Mouse (Mus musculus): ENCODE data around the gene Gm7137.
A peak's percentile ranks its signal among the peaks of the same experiment; 100 is the strongest.
"Not testable (repeated sequence)": the region's sequence is repeated elsewhere in the genome, so short reads cannot be mapped to it uniquely, and the experiment has no call there.

The Gm7137 gene

DNA sequence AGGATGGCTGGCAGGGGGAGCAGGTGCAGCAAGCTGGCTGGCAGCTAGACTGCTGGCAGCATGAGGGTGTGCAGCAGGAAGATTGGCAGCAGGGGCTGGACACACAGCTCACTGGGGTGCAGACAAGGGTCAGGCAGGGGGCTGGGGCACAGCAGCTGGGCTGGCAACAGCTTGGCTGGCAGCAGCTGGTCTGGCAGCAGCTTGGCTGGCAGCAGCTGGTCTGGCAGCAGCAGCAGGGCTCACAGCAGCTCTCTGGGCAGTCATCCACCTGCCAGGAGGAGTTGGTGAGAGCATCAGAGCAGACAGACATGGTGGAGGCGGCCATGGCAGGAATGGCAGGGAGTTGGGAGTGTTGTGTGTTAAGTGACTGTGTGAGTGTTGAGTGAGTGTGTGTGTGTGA is at the start of gene Gm7137:
Gene Gm7137 (minus strand): TSS at position 325 of the 400 bp plus-strand sequence.
- DNase-seq (ENCODE audit: extremely low spot score, low spot score) = not testable (repeated sequence)

DNA sequence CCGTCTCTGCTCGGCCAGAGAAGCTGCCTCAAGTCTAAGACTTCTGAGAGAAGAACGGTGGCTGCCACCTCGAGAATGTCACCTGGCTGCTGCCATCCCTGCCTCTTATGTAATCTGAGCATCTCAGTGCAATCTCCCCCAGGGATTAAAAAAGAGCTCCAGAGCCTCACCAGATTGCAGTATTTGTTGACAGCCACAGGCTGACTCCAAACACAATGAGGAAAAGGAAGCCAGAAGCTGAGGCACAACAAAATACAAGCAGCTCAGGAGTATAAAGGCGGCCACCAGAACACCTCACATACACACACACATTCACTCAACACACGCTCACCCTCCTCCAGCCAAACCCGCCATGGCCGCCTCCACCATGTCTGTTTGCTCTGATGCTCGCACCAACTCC is 47.6 kb upstream of the Gm7137 start, which contains the start of gene Krtap10-10:
Gene Krtap10-10 (plus strand): TSS at position 301 of the 400 bp plus-strand sequence.
- DNase-seq (ENCODE audit: extremely low spot score, low spot score) = no peak

GRCm38 (mm10) chr10:77826951-77827350 is 39.0 kb upstream of the Gm7137 start, which contains the start of gene Krtap10-4:
Gene Krtap10-4 (minus strand): TSS chr10:77827095.
- no peak for DNase-seq (ENCODE audit: extremely low spot score, low spot score)

- DNase-seq (ENCODE audit: extremely low spot score, low spot score) = no peak
Measured at GRCm38 (mm10) chr10:77819203-77819602, 31.2 kb upstream of the Gm7137 start.

DNA sequence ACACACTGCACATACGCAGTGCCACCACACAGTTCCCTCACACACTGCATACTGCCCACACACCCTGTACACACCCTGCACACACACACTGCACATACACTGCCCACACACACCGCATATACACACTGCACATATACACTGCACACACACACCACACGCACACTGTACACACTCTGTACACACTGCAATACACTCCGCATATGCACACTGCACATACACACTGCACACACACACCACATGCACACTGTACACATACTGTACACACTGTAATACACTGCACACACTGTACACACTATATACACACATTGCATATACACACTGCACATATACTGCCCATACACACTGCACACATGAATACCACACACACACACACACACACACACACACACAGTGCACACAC is 30.5 kb upstream of the Gm7137 start:
- no peak for DNase-seq (ENCODE audit: extremely low spot score, low spot score)

DNA sequence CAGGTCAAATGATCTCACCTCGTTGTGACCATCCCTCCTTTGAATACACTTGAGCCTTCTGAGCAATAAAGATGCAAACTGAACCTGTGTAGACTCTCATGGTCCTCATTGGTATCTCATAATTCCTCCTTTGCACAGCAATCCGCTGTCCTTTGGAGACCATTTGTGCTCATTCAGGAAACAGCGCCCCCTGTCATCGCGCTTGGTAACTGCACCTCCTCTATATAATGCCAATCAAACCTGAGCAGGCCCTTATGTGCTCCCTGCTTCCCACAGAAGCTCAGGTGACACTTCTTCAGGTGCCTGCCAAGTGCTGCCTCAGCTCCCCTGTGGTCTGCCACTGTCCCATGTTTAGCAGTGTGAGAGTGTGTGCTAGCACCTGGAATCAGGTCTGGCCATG is 27.5 kb upstream of the Gm7137 start:
- DNase-seq (ENCODE audit: extremely low spot score, low spot score) = peak; percentile 42

DNA sequence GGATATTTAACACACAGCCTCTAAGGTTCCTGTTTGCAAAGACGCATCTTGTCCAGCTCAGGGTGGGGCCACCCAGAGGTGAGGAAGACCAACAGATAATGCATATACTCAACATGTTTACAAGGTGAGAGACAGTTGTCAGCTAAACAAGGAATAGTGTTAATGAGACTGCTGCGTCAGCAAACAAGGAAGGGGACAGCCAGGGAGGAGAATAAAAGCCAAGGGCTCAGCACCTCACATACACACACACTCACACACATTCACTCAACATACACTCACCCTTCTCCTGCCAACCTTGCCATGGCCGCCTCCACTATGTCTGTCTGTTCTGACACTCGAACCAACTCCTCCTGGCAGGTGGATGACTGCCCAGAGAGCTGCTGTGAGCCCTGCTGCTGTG is 26.4 kb upstream of the Gm7137 start, which contains the start of gene Gm2696:
Gene Gm2696 (plus strand): TSS at position 301 of the 400 bp plus-strand sequence.
- DNase-seq (ENCODE audit: extremely low spot score, low spot score) = no peak

- DNase-seq (ENCODE audit: extremely low spot score, low spot score) = no peak
Measured at GRCm38 (mm10) chr10:77811743-77812142, 23.7 kb upstream of the Gm7137 start, which contains the start of gene Gm9507. Gene Gm9507 (minus strand): TSS chr10:77811843.

DNA sequence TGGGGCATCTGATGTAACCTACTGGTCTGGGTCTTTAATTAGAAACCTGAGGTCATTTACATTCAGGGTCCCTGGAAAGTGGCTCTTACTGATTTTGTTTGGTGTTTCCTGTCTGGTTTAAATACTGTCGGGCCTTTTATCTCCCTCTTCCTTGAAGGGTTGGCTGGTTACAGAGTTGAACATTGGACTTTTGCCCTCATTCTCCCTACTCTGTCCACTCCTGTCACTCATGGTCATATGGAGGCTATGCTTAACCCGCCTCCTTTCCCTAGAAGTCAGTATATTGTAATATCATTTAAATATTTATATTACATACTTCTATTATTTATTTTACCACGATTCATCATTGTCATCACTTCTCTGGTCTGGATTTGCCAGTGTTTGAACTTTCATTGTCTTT is 16.1 kb upstream of the Gm7137 start:
- DNase-seq (ENCODE audit: extremely low spot score, low spot score) = no peak

GRCm38 (mm10) chr10:77798921-77799508 is 11.0 kb upstream of the Gm7137 start, which contains the start of gene Gm19668:
Gene Gm19668 (minus strand): TSS chr10:77799133.
- peak; percentile 18 for DNase-seq (ENCODE audit: extremely low spot score, low spot score)

DNA sequence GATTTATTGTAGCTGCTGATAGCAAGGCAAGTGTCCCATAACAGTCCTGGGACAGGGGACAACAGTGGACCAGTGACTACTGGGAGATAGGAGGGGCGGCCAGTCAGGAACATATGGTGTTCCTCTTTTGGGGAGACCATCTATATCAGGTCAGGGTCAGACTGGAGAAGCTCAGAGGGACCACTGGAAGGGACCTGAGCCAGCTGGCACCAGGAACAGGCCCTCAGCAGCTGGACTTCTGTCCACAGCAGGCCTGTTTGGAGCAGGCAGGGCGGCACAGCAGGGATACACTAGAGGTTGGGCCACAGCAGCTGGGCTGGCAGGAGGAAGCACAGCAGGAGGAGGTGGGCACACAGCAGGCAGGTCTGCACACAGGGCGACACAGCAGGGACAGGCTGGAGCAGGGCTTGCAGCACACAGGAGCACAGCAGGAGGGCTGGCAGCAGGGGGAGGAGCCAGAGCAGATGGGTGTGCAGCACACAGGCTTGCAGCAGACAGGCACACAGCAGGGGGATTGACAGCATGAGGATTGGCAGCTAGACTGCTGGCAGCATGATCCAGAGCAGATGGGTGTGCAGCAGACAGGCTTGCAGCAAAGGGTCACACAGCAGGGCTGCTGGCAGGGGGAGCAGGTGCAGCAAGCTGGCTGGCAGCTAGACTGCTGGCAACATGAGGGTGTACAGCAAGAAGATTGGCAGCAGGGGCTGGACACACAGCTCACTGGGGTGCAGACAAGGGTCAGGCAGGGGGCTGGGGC is 10.3 kb upstream of the Gm7137 start:
- DNase-seq (ENCODE audit: extremely low spot score, low spot score) = peak; percentile 12

DNA sequence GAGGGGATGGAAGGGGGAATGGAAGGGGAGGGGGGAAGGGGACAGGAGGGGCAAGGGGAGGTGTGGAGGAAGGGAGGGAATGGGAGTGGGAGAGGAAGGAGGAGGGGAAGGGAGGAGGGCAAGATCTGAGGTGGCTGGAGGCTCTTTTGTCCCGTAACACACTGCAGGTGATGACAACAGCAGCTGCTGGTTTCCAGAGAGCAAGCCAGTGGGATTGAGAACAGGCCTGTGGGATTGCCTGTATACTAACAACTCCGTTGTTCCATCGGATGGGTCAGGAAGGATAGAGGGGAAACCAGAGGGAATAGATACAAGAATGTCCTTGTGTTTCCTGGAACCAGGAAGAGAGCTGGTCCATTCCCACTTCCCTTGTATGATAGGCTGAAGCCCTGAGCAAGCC is 9.7 kb upstream of the Gm7137 start:
- peak; percentile 12 for DNase-seq (ENCODE audit: extremely low spot score, low spot score)

DNA sequence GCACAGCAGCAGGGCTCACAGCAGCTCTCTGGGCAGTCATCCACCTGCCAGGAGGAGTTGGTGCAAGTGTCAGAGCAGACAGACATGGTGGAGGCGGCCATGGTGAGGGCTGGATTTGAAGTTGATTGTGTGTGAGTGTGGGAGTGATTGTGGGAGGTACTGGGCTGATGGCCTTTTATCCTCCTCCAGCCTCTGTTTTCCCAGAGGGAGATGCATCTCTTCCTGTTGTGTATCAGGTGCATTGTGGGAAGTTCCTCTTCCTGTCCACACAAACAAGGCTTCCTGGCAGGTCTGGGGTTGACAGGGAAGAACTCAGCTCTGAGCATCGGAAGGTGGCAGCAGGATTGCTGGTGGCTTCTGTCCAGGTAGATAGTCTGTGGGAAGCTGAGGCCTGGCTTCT is 7.0 kb upstream of the Gm7137 start, which contains the start of gene Gm9639:
Gene Gm9639 (minus strand): TSS at position 101 of the 400 bp plus-strand sequence.
- DNase-seq (ENCODE audit: extremely low spot score, low spot score) = peak; percentile 6

- DNase-seq (ENCODE audit: extremely low spot score, low spot score) = no peak
Measured at GRCm38 (mm10) chr10:77788621-77789020, 621 bp upstream of the Gm7137 start.

GRCm38 (mm10) chr10:77783396-77783795 is 4.6 kb downstream of the Gm7137 start:
- not testable (repeated sequence) for DNase-seq (ENCODE audit: extremely low spot score, low spot score)

DNA sequence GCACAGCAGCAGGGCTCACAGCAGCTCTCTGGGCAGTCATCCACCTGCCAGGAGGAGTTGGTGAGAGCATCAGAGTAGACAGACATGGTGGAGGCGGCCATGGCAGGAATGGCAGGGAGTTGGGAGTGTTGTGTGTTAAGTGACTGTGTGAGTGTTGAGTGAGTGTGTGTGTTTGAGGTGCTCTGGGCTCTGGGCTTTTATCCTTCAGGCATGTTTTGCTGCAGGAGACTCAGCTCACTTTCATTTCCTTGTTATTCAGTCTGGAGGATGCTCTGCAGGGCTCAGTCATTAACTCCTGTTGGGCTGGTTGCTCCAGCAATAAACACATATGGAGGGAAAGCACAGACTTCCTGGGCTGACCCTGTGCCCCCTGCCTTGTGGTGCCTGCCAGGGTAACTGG is 5.6 kb downstream of the Gm7137 start, which contains the start of gene Gm3250:
Gene Gm3250 (minus strand): TSS at position 101 of the 400 bp plus-strand sequence.
- not testable (repeated sequence) for DNase-seq (ENCODE audit: extremely low spot score, low spot score)

DNA sequence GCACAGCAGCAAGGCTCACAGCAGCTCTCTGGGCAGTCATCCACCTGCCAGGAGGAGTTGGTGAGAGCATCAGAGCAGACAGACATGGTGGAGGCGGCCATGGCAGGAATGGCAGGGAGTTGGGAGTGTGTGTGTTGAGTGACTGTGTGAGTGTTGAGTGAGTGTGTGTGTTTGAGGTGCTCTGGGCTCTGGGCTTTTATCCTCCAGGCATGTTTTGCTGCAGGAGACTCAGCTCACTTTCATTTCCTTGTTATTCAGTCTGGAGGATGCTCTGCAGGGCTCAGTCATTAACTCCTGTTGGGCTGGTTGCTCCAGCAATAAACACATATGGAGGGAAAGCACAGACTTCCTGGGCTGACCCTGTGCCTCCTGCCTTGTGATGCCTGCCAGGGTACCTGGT is 11.2 kb downstream of the Gm7137 start, which contains the start of gene Gm7138:
Gene Gm7138 (minus strand): TSS at position 101 of the 400 bp plus-strand sequence.
- not testable (repeated sequence) for DNase-seq (ENCODE audit: extremely low spot score, low spot score)

DNA sequence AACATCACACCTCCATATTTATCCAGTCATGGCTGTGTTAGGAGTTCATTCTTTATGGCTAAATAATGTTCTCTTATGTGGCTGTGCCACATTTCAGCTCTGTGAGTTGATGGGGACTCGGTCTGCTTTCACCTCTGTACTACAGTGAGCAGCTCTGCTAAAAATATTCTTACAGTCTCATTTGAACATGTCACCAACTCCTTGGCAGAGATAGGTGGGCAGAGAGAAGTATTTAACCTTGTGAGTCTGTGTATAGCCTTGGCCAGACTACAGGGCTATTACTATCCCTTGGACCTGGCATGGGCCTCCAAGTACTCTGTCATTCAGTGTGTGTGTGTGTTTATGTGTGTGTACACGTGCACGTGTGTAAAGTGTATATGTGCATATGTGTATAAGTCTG is 15.9 kb downstream of the Gm7137 start:
- DNase-seq (ENCODE audit: extremely low spot score, low spot score) = not testable (repeated sequence)

GRCm38 (mm10) chr10:77771225-77771624 is 16.8 kb downstream of the Gm7137 start, which contains the start of gene Gm3238:
Gene Gm3238 (minus strand): TSS chr10:77771325.
- DNase-seq (ENCODE audit: extremely low spot score, low spot score) = not testable (repeated sequence)

DNA sequence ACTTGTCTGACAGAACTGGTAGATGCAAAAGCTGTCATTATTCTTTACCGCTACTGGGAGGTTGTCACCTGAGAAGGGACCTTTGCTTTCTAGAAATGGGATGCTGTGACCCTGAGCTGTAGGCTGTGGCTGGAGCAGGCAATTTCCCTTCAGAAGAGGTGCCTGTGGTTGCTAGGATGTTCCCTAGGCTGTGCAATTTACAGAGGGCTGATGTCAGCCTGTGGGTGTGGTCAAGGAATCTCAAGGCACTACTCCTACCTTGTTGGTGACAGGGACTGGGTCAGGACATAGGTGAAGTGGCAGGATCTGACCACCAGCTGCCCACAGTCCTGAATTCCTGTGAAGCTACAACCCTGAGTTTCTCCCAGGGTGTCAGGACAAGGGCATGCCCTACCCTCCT is 18.3 kb downstream of the Gm7137 start:
- no peak for DNase-seq (ENCODE audit: extremely low spot score, low spot score)

DNA sequence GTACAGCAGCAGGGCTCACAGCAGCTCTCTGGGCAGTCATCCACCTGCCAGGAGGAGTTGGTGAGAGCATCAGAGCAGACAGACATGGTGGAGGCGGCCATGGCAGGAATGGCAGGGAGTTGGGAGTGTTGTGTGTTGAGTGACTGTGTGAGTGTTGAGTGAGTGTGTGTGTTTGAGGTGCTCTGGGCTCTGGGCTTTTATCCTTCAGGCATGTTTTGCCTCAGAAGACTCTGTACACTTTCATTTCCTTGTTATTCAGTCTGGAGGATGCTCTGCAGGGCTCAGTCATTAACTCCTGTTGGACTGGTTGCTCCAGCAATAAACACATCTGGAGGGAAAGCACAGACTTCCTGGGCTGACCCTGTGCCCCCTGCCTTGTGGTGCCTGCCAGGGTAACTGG is 28.4 kb downstream of the Gm7137 start, which contains the start of gene Gm3233:
Gene Gm3233 (minus strand): TSS at position 101 of the 400 bp plus-strand sequence.
- DNase-seq (ENCODE audit: extremely low spot score, low spot score) = not testable (repeated sequence)

DNA sequence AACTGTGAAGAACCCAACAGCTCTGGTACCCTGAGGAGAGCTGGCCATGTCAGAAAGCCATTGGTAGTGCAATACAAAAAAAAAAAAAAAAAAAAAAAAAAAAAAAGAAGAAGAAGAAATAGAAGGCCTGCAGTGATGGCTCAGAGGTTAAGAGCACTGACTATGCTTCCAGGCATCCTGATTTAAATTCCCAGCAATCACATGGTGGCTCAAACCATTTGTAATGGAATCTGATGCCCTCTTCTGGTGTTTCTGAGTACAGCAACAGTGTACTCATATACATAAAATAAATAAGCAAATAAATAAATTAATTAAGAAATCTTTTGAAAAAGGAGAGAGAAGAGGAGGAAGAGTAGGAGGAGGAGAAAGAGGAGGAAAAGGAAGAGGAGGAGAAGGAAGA is 34.6 kb downstream of the Gm7137 start:
- DNase-seq (ENCODE audit: extremely low spot score, low spot score) = no peak

Data from neural tube, embryonic 10.5 days (tissue).